Mouse (Mus musculus): Measurements from ENCODE around the gene Bak1. TPM values are rescaled to one million over a fixed set of nuclear protein-coding genes. Genes with fewer than 3 reads are reported as not detected.
A peak's percentile ranks its signal among the peaks of the same experiment; 100 is the strongest.

The Bak1 gene
- polyA plus RNA-seq, 2 experiments: 11.1 to 48.6 TPM

GRCm38 (mm10) chr17:26998283-26998682 lies 30.5 kb downstream of the Bak1 start:
- H3K4me2 ChIP-seq (replicated peaks; ENCODE audit: low read depth, low read length, severe bottlenecking): no peak overlapping the region
- no peak overlapping the region for H3K27ac ChIP-seq (replicated peaks; ENCODE audit: low read depth, low read length)
- ATAC-seq (ENCODE audit: low FRiP score, low read depth) (no peak), DNase-seq (ENCODE audit: low spot score) (no peak)
- no peaks in the 10 kb centered on the region for H3K27me3 ChIP-seq (ENCODE audit: control insufficient read depth, insufficient read depth, low read length)
- no peaks in the 10 kb centered on the region for H3K4me1 ChIP-seq (ENCODE audit: control insufficient read depth, insufficient read depth, low read length)
- no peak overlapping the region for H3K9ac ChIP-seq (ENCODE audit: low read depth, low read length, severe bottlenecking)
- no peaks in the 10 kb centered on the region for H3K36me3 ChIP-seq (ENCODE audit: control insufficient read depth, insufficient read depth, low read length)
- no peak overlapping the region for H3K4me3 ChIP-seq (replicated peaks; ENCODE audit: low read length)
- 90% methylated on average over 15 of the region's 15 CpGs for WGBS
- no peak for TF ChIP-seq POLR2A (IDR thresholded peaks at IDR 0.05; ENCODE audit: borderline replicate concordance, extremely low read depth, insufficient read depth, insufficient read length)
- no peaks in the 10 kb centered on the region for H3K9me3 ChIP-seq (ENCODE audit: control insufficient read depth, low read length)

- 79% methylated on average over 4 of the region's 4 CpGs for WGBS
- Histone ChIP-seq H3K27ac (replicated peaks; ENCODE audit: low read depth, low read length) (no peak overlapping the region), H3K36me3 (ENCODE audit: control insufficient read depth, insufficient read depth, low read length) (no peaks in the 10 kb centered on the region), H3K4me1 (ENCODE audit: control insufficient read depth, insufficient read depth, low read length) (no peaks in the 10 kb centered on the region), H3K4me3 (replicated peaks; ENCODE audit: low read length) (no peak overlapping the region), H3K27me3 (ENCODE audit: control insufficient read depth, insufficient read depth, low read length) (no peaks in the 10 kb centered on the region), H3K9ac (ENCODE audit: low read depth, low read length, severe bottlenecking) (no peak overlapping the region), H3K9me3 (ENCODE audit: control insufficient read depth, low read length) (no peaks in the 10 kb centered on the region), H3K4me2 (replicated peaks; ENCODE audit: low read depth, low read length, severe bottlenecking) (no peak overlapping the region)
- ATAC-seq (ENCODE audit: low FRiP score, low read depth): no peak
- no peak for TF ChIP-seq POLR2A (IDR thresholded peaks at IDR 0.05; ENCODE audit: borderline replicate concordance, extremely low read depth, insufficient read depth, insufficient read length)
- no peak for DNase-seq (ENCODE audit: low spot score)
Measured at GRCm38 (mm10) chr17:26997661-26998060, 31.1 kb downstream of the Bak1 start.

- H3K4me3 ChIP-seq (replicated peaks; ENCODE audit: low read length): no peak overlapping the region
- H3K27me3 ChIP-seq (ENCODE audit: control insufficient read depth, insufficient read depth, low read length): no peaks in the 10 kb centered on the region
- no peak for DNase-seq (ENCODE audit: low spot score)
- no peaks in the 10 kb centered on the region for H3K36me3 ChIP-seq (ENCODE audit: control insufficient read depth, insufficient read depth, low read length)
- H3K27ac ChIP-seq (replicated peaks; ENCODE audit: low read depth, low read length): no peak overlapping the region
- H3K4me2 ChIP-seq (replicated peaks; ENCODE audit: low read depth, low read length, severe bottlenecking): no peak overlapping the region
- H3K9me3 ChIP-seq (ENCODE audit: control insufficient read depth, low read length): no peaks in the 10 kb centered on the region
- no peak overlapping the region for H3K9ac ChIP-seq (ENCODE audit: low read depth, low read length, severe bottlenecking)
- no peak for TF ChIP-seq POLR2A (IDR thresholded peaks at IDR 0.05; ENCODE audit: borderline replicate concordance, extremely low read depth, insufficient read depth, insufficient read length)
- ATAC-seq (ENCODE audit: low FRiP score, low read depth): no peak
- WGBS: 77% methylated on average over 8 of the region's 8 CpGs
- H3K4me1 ChIP-seq (ENCODE audit: control insufficient read depth, insufficient read depth, low read length): no peaks in the 10 kb centered on the region
Measured at GRCm38 (mm10) chr17:26995562-26995961, 33.2 kb downstream of the Bak1 start.

GRCm38 (mm10) chr17:26995006-26995405 lies 33.8 kb downstream of the Bak1 start:
- H3K9me3 ChIP-seq (ENCODE audit: control insufficient read depth, low read length): no peaks in the 10 kb centered on the region
- no peak for TF ChIP-seq POLR2A (IDR thresholded peaks at IDR 0.05; ENCODE audit: borderline replicate concordance, extremely low read depth, insufficient read depth, insufficient read length)
- no peaks in the 10 kb centered on the region for H3K36me3 ChIP-seq (ENCODE audit: control insufficient read depth, insufficient read depth, low read length)
- no peak for DNase-seq (ENCODE audit: low spot score)
- H3K27ac ChIP-seq (replicated peaks; ENCODE audit: low read depth, low read length): no peak overlapping the region
- no peak overlapping the region for H3K4me3 ChIP-seq (replicated peaks; ENCODE audit: low read length)
- H3K9ac ChIP-seq (ENCODE audit: low read depth, low read length, severe bottlenecking): no peak overlapping the region
- no peaks in the 10 kb centered on the region for H3K27me3 ChIP-seq (ENCODE audit: control insufficient read depth, insufficient read depth, low read length)
- no peak for ATAC-seq (ENCODE audit: low FRiP score, low read depth)
- H3K4me2 ChIP-seq (replicated peaks; ENCODE audit: low read depth, low read length, severe bottlenecking): no peak overlapping the region
- WGBS: 69% methylated on average over 6 of the region's 6 CpGs
- H3K4me1 ChIP-seq (ENCODE audit: control insufficient read depth, insufficient read depth, low read length): no peaks in the 10 kb centered on the region

- H3K9ac ChIP-seq (ENCODE audit: low read depth, low read length, severe bottlenecking): no peak overlapping the region
- no peak for DNase-seq (ENCODE audit: low spot score)
- no peaks in the 10 kb centered on the region for H3K9me3 ChIP-seq (ENCODE audit: control insufficient read depth, low read length)
- H3K4me3 ChIP-seq (replicated peaks; ENCODE audit: low read length): no peak overlapping the region
- TF ChIP-seq POLR2A (IDR thresholded peaks at IDR 0.05; ENCODE audit: borderline replicate concordance, extremely low read depth, insufficient read depth, insufficient read length): no peak
- H3K4me2 ChIP-seq (replicated peaks; ENCODE audit: low read depth, low read length, severe bottlenecking): no peak overlapping the region
- WGBS: 81% methylated on average over 14 of the region's 14 CpGs
- H3K27ac ChIP-seq (replicated peaks; ENCODE audit: low read depth, low read length): 0 out of 2 replicates have a peak overlapping the region, but pooled peaks have one; percentile 19
- no peaks in the 10 kb centered on the region for H3K4me1 ChIP-seq (ENCODE audit: control insufficient read depth, insufficient read depth, low read length)
- ATAC-seq (ENCODE audit: low FRiP score, low read depth): no peak
- no peaks in the 10 kb centered on the region for H3K27me3 ChIP-seq (ENCODE audit: control insufficient read depth, insufficient read depth, low read length)
- H3K36me3 ChIP-seq (ENCODE audit: control insufficient read depth, insufficient read depth, low read length): no peaks in the 10 kb centered on the region
Measured at GRCm38 (mm10) chr17:26994410-26994809, 34.4 kb downstream of the Bak1 start.

GRCm38 (mm10) chr17:26990521-26990920 lies 38.3 kb downstream of the Bak1 start:
- no peaks in the 10 kb centered on the region for H3K4me1 ChIP-seq (ENCODE audit: control insufficient read depth, insufficient read depth, low read length)
- no peak overlapping the region for H3K27ac ChIP-seq (replicated peaks; ENCODE audit: low read depth, low read length)
- H3K27me3 ChIP-seq (ENCODE audit: control insufficient read depth, insufficient read depth, low read length): no peaks in the 10 kb centered on the region
- no peak for DNase-seq (ENCODE audit: low spot score)
- H3K4me2 ChIP-seq (replicated peaks; ENCODE audit: low read depth, low read length, severe bottlenecking): no peak overlapping the region
- no peak for ATAC-seq (ENCODE audit: low FRiP score, low read depth)
- TF ChIP-seq POLR2A (IDR thresholded peaks at IDR 0.05; ENCODE audit: borderline replicate concordance, extremely low read depth, insufficient read depth, insufficient read length): no peak
- H3K9ac ChIP-seq (ENCODE audit: low read depth, low read length, severe bottlenecking): no peak overlapping the region
- H3K4me3 ChIP-seq (replicated peaks; ENCODE audit: low read length): no peak overlapping the region
- no peaks in the 10 kb centered on the region for H3K9me3 ChIP-seq (ENCODE audit: control insufficient read depth, low read length)
- no peaks in the 10 kb centered on the region for H3K36me3 ChIP-seq (ENCODE audit: control insufficient read depth, insufficient read depth, low read length)

Data from limb, embryonic 14.5 days (tissue).